Mouse (Mus musculus): ENCODE data around the gene Acad12. TPM values are rescaled to one million over a fixed set of nuclear protein-coding genes. Genes with fewer than 3 reads are reported as not detected.

The Acad12 gene
- polyA plus RNA-seq, 1 experiment from 2014 or later = 2.4 TPM

DNA sequence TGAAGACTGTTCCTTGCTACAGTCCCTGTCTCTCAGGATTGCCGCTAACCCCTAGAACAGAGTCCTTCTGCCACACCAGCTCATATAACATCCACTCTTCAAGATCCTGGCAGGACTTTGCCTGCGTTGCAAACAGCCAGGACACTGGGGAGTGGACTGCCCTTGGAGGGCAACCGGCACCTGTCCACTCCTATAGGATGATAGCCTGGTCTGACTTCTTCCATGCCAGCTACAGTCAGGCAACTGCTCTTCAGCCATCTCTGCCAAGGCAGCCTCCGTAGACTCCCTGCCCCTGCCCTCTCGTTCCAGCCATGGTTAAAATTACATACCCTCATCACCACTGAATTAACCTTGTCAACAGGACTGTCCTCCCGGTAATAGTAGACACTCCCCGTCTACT, 69.5 kb downstream of the Acad12 start:
- Histone ChIP-seq H3K4me1 (replicated peaks; ENCODE audit: control insufficient read depth, insufficient read depth, low read length) (peaks cover 6% of the 10 kb centered on the region), H3K9ac (ENCODE audit: low read length) (no peak overlapping the region), H3K9me3 (ENCODE audit: control insufficient read depth, low read length) (no peaks in the 10 kb centered on the region), H3K4me3 (ENCODE audit: low read depth, low read length) (no peak overlapping the region), H3K27me3 (replicated peaks; ENCODE audit: control insufficient read depth, insufficient read depth, low read length) (no peaks in the 10 kb centered on the region), H3K27ac (ENCODE audit: low read depth) (no peak overlapping the region), H3K4me2 (ENCODE audit: low read length) (no peak overlapping the region), H3K36me3 (ENCODE audit: control insufficient read depth, insufficient read depth, low read length) (no peaks in the 10 kb centered on the region)
- WGBS = 87% methylated on average over 7 of the region's 7 CpGs
- DNase-seq (ENCODE audit: low spot score) (no peak), ATAC-seq (replicated peaks; ENCODE audit: low FRiP score, low TSS enrichment, low read depth) (no peak)

DNA sequence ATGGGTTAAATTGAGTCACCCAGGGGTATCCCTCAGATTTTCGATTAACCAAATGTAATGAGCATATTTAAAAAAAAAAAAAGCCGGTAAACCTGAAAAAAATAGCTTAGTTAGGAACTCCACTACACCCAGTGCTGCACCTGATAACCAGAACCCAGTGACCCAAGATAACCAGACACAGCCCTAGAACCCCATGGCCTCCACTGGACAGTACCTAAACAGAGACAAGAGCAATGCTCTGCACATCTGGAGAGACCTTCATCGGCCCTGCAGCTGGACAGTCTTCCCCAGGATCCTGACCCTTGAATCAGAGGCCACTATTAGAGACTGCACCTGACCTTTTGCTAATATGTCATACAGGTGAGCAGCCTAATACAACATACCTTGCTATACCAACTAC, 71.7 kb downstream of the Acad12 start:
- DNase-seq (ENCODE audit: low spot score) = no peak
- no peaks in the 10 kb centered on the region for H3K9me3 ChIP-seq (ENCODE audit: control insufficient read depth, low read length)
- ATAC-seq (replicated peaks; ENCODE audit: low FRiP score, low TSS enrichment, low read depth) = no peak
- no peak overlapping the region for H3K4me3 ChIP-seq (ENCODE audit: low read depth, low read length)
- H3K27me3 ChIP-seq (replicated peaks; ENCODE audit: control insufficient read depth, insufficient read depth, low read length) = no peaks in the 10 kb centered on the region
- no peak overlapping the region for H3K9ac ChIP-seq (ENCODE audit: low read length)
- H3K4me1 ChIP-seq (replicated peaks; ENCODE audit: control insufficient read depth, insufficient read depth, low read length) = peaks cover 13% of the 10 kb centered on the region
- H3K27ac ChIP-seq (ENCODE audit: low read depth) = no peak overlapping the region
- no peaks in the 10 kb centered on the region for H3K36me3 ChIP-seq (ENCODE audit: control insufficient read depth, insufficient read depth, low read length)
- 91% methylated on average over 3 of the region's 3 CpGs for WGBS
- no peak overlapping the region for H3K4me2 ChIP-seq (ENCODE audit: low read length)

Other genes starting within 250 kb of the Acad12 start
- 72.4 and 74.9 TPM in 2 replicates for gene Trafd1, start 233.3 kb downstream of the Acad12 start, polyA plus RNA-seq (2014; fragmentation: Nextera tagmentation; extraction: Ambion mirVana)
- 47.4 and 53.2 TPM in 2 replicates for gene Naa25, start 221.0 kb downstream of the Acad12 start, polyA plus RNA-seq (2014; fragmentation: Nextera tagmentation; extraction: Ambion mirVana)
- gene Tmem116, start 167.0 kb downstream of the Acad12 start, polyA plus RNA-seq (2014; fragmentation: Nextera tagmentation; extraction: Ambion mirVana) = 1.8 and 2.7 TPM in 2 replicates
- 164 and 167 TPM in 2 replicates for gene Erp29, start 166.4 kb downstream of the Acad12 start, polyA plus RNA-seq (2014; fragmentation: Nextera tagmentation; extraction: Ambion mirVana)
- 0.07 and 0.16 TPM in 2 replicates for gene Adam1b, start 115.5 kb downstream of the Acad12 start, polyA plus RNA-seq (2014; fragmentation: Nextera tagmentation; extraction: Ambion mirVana)
- gene Adam1a, start 73.5 kb downstream of the Acad12 start, polyA plus RNA-seq (2014; fragmentation: Nextera tagmentation; extraction: Ambion mirVana) = 1.6 and 2.1 TPM in 2 replicates
- gene Gm42878, start 73.5 kb downstream of the Acad12 start, polyA plus RNA-seq (2014; fragmentation: Nextera tagmentation; extraction: Ambion mirVana) = not detected in 2 replicates
- gene Mapkapk5, start 73.0 kb downstream of the Acad12 start, polyA plus RNA-seq (2014; fragmentation: Nextera tagmentation; extraction: Ambion mirVana) = 48.8 and 59.8 TPM in 2 replicates
- 70.2 and 76.5 TPM in 2 replicates for gene Aldh2, start 25.1 kb downstream of the Acad12 start, polyA plus RNA-seq (2014; fragmentation: Nextera tagmentation; extraction: Ambion mirVana)
- 4.3 and 4.7 TPM in 2 replicates for gene Acad10, start 41.6 kb upstream of the Acad12 start, polyA plus RNA-seq (2014; fragmentation: Nextera tagmentation; extraction: Ambion mirVana)
- gene Brap, start 41.6 kb upstream of the Acad12 start, polyA plus RNA-seq (2014; fragmentation: Nextera tagmentation; extraction: Ambion mirVana) = 31.5 and 32.8 TPM in 2 replicates
- gene Atxn2, start 92.4 kb upstream of the Acad12 start, polyA plus RNA-seq (2014; fragmentation: Nextera tagmentation; extraction: Ambion mirVana) = 59.4 and 59.8 TPM in 2 replicates
- 15.4 and 16.3 TPM in 2 replicates for gene Sh2b3, start 218.7 kb upstream of the Acad12 start, polyA plus RNA-seq (2014; fragmentation: Nextera tagmentation; extraction: Ambion mirVana)
- 23.3 and 24.4 TPM in 2 replicates for gene Pheta1, start 230.0 kb upstream of the Acad12 start, polyA plus RNA-seq (2014; fragmentation: Nextera tagmentation; extraction: Ambion mirVana)